Mouse (Mus musculus) forebrain, postnatal 0 days (tissue): ENCODE measurements around the gene Nell2. TPM values are rescaled to one million over a fixed set of nuclear protein-coding genes. Genes with fewer than 3 reads are reported as not detected.

Source experiments
- ATAC-seq: fragments of 200-750 bp; cut with Nextera tagmentation; 2 replicates; pipeline ENCODE4 v1.8.0; 2017; ENCODE audit warnings: mild to moderate bottlenecking, moderate library complexity
- DNase-seq: peaks from one replicate; pipeline ENCODE4 v3.0.0-alpha.2; 2015
- H3K27ac ChIP-seq: fragments of 300-500 bp; sonication (generic); 2 replicates; pipeline ENCODE4 v1.5.1; 2014; ENCODE audit warnings: low read depth, mild to moderate bottlenecking, antibody characterized with exemption, low read length, moderate library complexity, mixed read lengths
- H3K27me3 ChIP-seq: fragments of 300-500 bp; sonication (generic); 2 replicates; pipeline ENCODE4 v1.6.1; 2014; ENCODE audit warnings: mild to moderate bottlenecking, low read length, mixed read lengths; ENCODE audit not compliant: insufficient read depth
- H3K36me3 ChIP-seq: fragments of 300-500 bp; sonication (generic); 2 replicates; pipeline ENCODE4 v1.6.1; 2014; ENCODE audit warnings: mild to moderate bottlenecking, moderate library complexity; ENCODE audit not compliant: insufficient read depth
- H3K4me1 ChIP-seq: fragments of 300-500 bp; sonication (generic); 2 replicates; pipeline ENCODE4 v1.6.1; 2014; ENCODE audit warnings: antibody characterized with exemption; ENCODE audit not compliant: insufficient read depth
- H3K4me2 ChIP-seq: fragments of 300-500 bp; sonication (generic); 2 replicates; pipeline ENCODE4 v1.6.1; 2014; ENCODE audit warnings: low read depth, mild to moderate bottlenecking, moderate library complexity
- H3K4me3 ChIP-seq: fragments of 300-500 bp; sonication (generic); 2 replicates; pipeline ENCODE4 v1.5.1; 2014; ENCODE audit warnings: low read depth, low read length, mixed read lengths
- H3K9ac ChIP-seq: fragments of 300-500 bp; sonication (generic); 2 replicates; pipeline ENCODE4 v1.6.1; 2014; ENCODE audit warnings: mild to moderate bottlenecking
- H3K9me3 ChIP-seq: fragments of 300-500 bp; sonication (generic); 2 replicates; pipeline ENCODE4 v1.6.1; 2016; ENCODE audit warnings: low read length
- CTCF ChIP-seq: sonication (generic); IDR thresholded peaks from 2 replicates; pipeline ENCODE4 v1.5.1; 2016; ENCODE audit warnings: antibody characterized with exemption, control low read depth, low read depth
- WGBS: fragments of 180-500 bp; shearing (Covaris S2); extraction: QIAGEN DNeasy Blood & Tissue Kit; methylation state at CpG from one replicate; pipeline ENCODE4 v1.1.7; 2014; 5-methylcytosine and 5-hydroxymethylcytosine counted together
- polyA plus RNA-seq: library from polyadenylated mRNA; unstranded; fragments of >200 nt; fragmentation: Nextera tagmentation; extraction: Ambion mirVana; gene quantifications from 2 replicates; pipeline ENCODE4 v1.2.1, GENCODE M21; 2015
- total RNA-seq: library from RNA; depleted of rRNA; stranded (reverse); fragments of >200 nt; gene quantifications from 2 replicates; pipeline ENCODE4 v1.2.3, GENCODE M21; 2014; rRNA removed

Nell2 gene
- total and polyA plus RNA-seq, 2 experiments from 2014 or later, result 258 to 303 TPM

- WGBS, result 67% methylated on average over 2 of the region's 2 CpGs
- no peak overlapping the region for H3K27ac ChIP-seq
- H3K4me3 ChIP-seq, result no peak overlapping the region
- ATAC-seq (no peak), DNase-seq (no peak)
- H3K9me3 ChIP-seq, result no peaks in the 10 kb centered on the region
- H3K4me1 ChIP-seq, result no peaks in the 10 kb centered on the region
- H3K27me3 ChIP-seq, result no peaks in the 10 kb centered on the region
- H3K9ac ChIP-seq, result no peak overlapping the region
- TF ChIP-seq CTCF, result no peak
- H3K36me3 ChIP-seq, result no peaks in the 10 kb centered on the region
- no peak overlapping the region for H3K4me2 ChIP-seq
Observed at GRCm38 (mm10) chr15:95047486-95047885, 480.9 kb downstream of the Nell2 start.

- ATAC-seq, result peak; percentile 79
- H3K27ac ChIP-seq, result peak overlapping the region; percentile 45; the same call in 1 of the 2 replicates
- 53% methylated on average over 8 of the region's 8 CpGs for WGBS
Observed at GRCm38 (mm10) chr15:95044011-95044410, 484.3 kb downstream of the Nell2 start.

GRCm38 (mm10) chr15:95042437-95042836 is 485.9 kb downstream of the Nell2 start:
- H3K4me3 ChIP-seq, result no peak overlapping the region
- no peak for TF ChIP-seq CTCF
- no peak overlapping the region for H3K4me2 ChIP-seq
- no peaks in the 10 kb centered on the region for H3K9me3 ChIP-seq
- 86% methylated on average over 9 of the region's 9 CpGs for WGBS
- DNase-seq, result no peak
- H3K36me3 ChIP-seq, result no peaks in the 10 kb centered on the region
- ATAC-seq, result no peak
- no peaks in the 10 kb centered on the region for H3K27me3 ChIP-seq
- H3K27ac ChIP-seq, result no peak overlapping the region
- H3K9ac ChIP-seq, result no peak overlapping the region
- no peaks in the 10 kb centered on the region for H3K4me1 ChIP-seq

More at GRCm38 (mm10) chr15:95044011-95044410, 484.3 kb downstream of the Nell2 start:
- no peak overlapping the region for H3K9ac ChIP-seq
- peak; percentile 76 for DNase-seq
- no peak for TF ChIP-seq CTCF
- H3K36me3 ChIP-seq, result no peaks in the 10 kb centered on the region
- no peaks in the 10 kb centered on the region for H3K9me3 ChIP-seq
- no peaks in the 10 kb centered on the region for H3K4me1 ChIP-seq
- H3K4me2 ChIP-seq, result 0 out of 2 replicates have a peak overlapping the region, but pooled peaks have one; percentile 8
- no peak overlapping the region for H3K4me3 ChIP-seq
- no peaks in the 10 kb centered on the region for H3K27me3 ChIP-seq

GRCm38 (mm10) chr15:95029487-95029875 is 498.9 kb downstream of the Nell2 start:
- Histone ChIP-seq H3K4me2 (no peak overlapping the region), H3K4me3 (no peak overlapping the region), H3K27ac (no peak overlapping the region), H3K9me3 (no peaks in the 10 kb centered on the region), H3K27me3 (no peaks in the 10 kb centered on the region), H3K4me1 (0 out of 2 replicates have a peak, but pooled peaks cover 7% of the 10 kb centered on the region), H3K36me3 (no peaks in the 10 kb centered on the region), H3K9ac (no peak overlapping the region)
- TF ChIP-seq CTCF, result no peak
- DNase-seq, result no peak
- no peak for ATAC-seq
- whole genome bisulfite sequencing, result 38% methylated on average over 5 of the region's 5 CpGs

GRCm38 (mm10) chr15:95028862-95029486 is 499.4 kb downstream of the Nell2 start:
- Histone ChIP-seq H3K4me3 (no peak overlapping the region), H3K9me3 (no peaks in the 10 kb centered on the region), H3K4me1 (0 out of 2 replicates have a peak, but pooled peaks cover 7% of the 10 kb centered on the region), H3K4me2 (no peak overlapping the region), H3K27me3 (no peaks in the 10 kb centered on the region), H3K36me3 (no peaks in the 10 kb centered on the region), H3K9ac (no peak overlapping the region), H3K27ac (no peak overlapping the region)
- DNase-seq, result no peak
- 25% methylated on average over 13 of the region's 13 CpGs for WGBS
- ATAC-seq, result peak; percentile 72; the same call in 1 of the 2 replicates
- TF ChIP-seq CTCF, result no peak

Other genes with a start within 250 kb of the Nell2 start
- 2.8 and 6.9 TPM in 2 replicates for gene Dbx2, start 127.4 kb upstream of the Nell2 start, total RNA-seq
- 6.7 and 9.6 TPM in 2 replicates for gene Dbx2, start 127.4 kb upstream of the Nell2 start, polyA plus RNA-seq